In genomic region chr12:25034338-25034953, GRCm38 (mm10) we compare ENCODE assay signal across 9 mouse cellular contexts. TPM values are rescaled to one million over a fixed set of nuclear protein-coding genes. Genes with fewer than 3 reads are reported as not detected.
DNase-seq lines count a peak whose midpoint lies in the region; ATAC-seq and TF ChIP-seq lines count a peak whose summit lies in the region.
"Had no signal": no experiment of that assay in that cellular context is flagged by ENCODE, and none has a peak within 500 bp of the region (broad histone marks: within the 10 kb centered on the region; RNA-seq: fewer than 3 reads in every experiment).

No protein-coding gene starts in this region.

- H3K4me2 ChIP-seq in hindbrain, embryonic 15.5 days, result peak overlapping the region; percentile 14
- peak overlapping the region; percentile 13 for H3K4me2 ChIP-seq in neural tube, embryonic 15.5 days

- no peak overlapping the region for H3K9ac ChIP-seq in hindbrain, embryonic 15.5 days
- H3K9ac ChIP-seq in neural tube, embryonic 15.5 days (replicated peaks), result no peak overlapping the region

- H3K27me3 ChIP-seq in forebrain, embryonic 10.5 days (ENCODE audit: poor library complexity, severe bottlenecking), result no peaks in the 10 kb centered on the region
- H3K27me3 ChIP-seq in hindbrain, embryonic 15.5 days, result no peaks in the 10 kb centered on the region
- no peaks in the 10 kb centered on the region for H3K27me3 ChIP-seq in neural tube, embryonic 15.5 days (replicated peaks)

- H3K9me3 ChIP-seq in forebrain, embryonic 10.5 days, result no peaks in the 10 kb centered on the region
- H3K9me3 ChIP-seq in hindbrain, embryonic 15.5 days, result no peaks in the 10 kb centered on the region
- no peaks in the 10 kb centered on the region for H3K9me3 ChIP-seq in neural tube, embryonic 15.5 days (replicated peaks)

- H3K36me3 ChIP-seq in forebrain, embryonic 10.5 days (replicated peaks), result peaks cover 3% of the 10 kb centered on the region; the same call in 1 of the 2 replicates
- peaks cover 25% of the 10 kb centered on the region for H3K36me3 ChIP-seq in hindbrain, embryonic 15.5 days
- H3K36me3 ChIP-seq in neural tube, embryonic 15.5 days, result peaks cover 24% of the 10 kb centered on the region

- peak; percentile 55 for ATAC-seq in hindbrain, embryonic 15.5 days (ENCODE audit: low FRiP score, low read depth)
- ATAC-seq in neural tube, embryonic 15.5 days (ENCODE audit: low FRiP score), result no peak
- no peak for ATAC-seq in inflammation-experienced regulatory T-cells, adult 6 months

- TF ChIP-seq CTCF in layer of hippocampus, adult 2 months (conservative IDR thresholded peaks at IDR 0.05), result no peak

- no peak for DNase-seq in layer of hippocampus, adult 2 months (ENCODE audit: low spot score in 2 of 2)
- no peak for DNase-seq in layer of hippocampus, postnatal 36 days
- no peak for DNase-seq in forebrain, embryonic 10.5 days (ENCODE audit: extremely low spot score, low spot score)
- no peak for DNase-seq in cerebellum, adult 18-20 months
- DNase-seq in left cerebral cortex, postnatal 36 days (ENCODE audit: low spot score in 2 of 2), result no peak
- DNase-seq: spleen, adult 18-20 months had no signal

- intact Hi-C loops in left cerebral cortex, postnatal 36 days (cut with DNase I), result loop anchor here (10.0 kb wide), 1 partner anchor 1040 kb away; no protein-coding TSS in a partner anchor

- peaks cover 28% of the 10 kb centered on the region for H3K4me1 ChIP-seq in forebrain, embryonic 10.5 days
- H3K4me1 ChIP-seq in hindbrain, embryonic 15.5 days (replicated peaks), result peaks cover 25% of the 10 kb centered on the region
- H3K4me1 ChIP-seq in neural tube, embryonic 15.5 days, result peaks cover 22% of the 10 kb centered on the region

- peak overlapping the region; percentile 14; the same call in 1 of the 2 replicates for H3K4me3 ChIP-seq in layer of hippocampus, adult 2 months
- H3K4me3 ChIP-seq in forebrain, embryonic 10.5 days, result no peak overlapping the region
- H3K4me3 ChIP-seq in hindbrain, embryonic 15.5 days, result no peak overlapping the region
- no peak overlapping the region for H3K4me3 ChIP-seq in neural tube, embryonic 15.5 days (replicated peaks)

- 73% methylated on average over 8 of the region's 8 CpGs for WGBS in forebrain, embryonic 10.5 days
- 26% methylated on average over 8 of the region's 8 CpGs for WGBS in hindbrain, embryonic 15.5 days
- WGBS in neural tube, embryonic 15.5 days, result 35% methylated on average over 8 of the region's 8 CpGs

- peak overlapping the region; percentile 65 for H3K27ac ChIP-seq in layer of hippocampus, adult 2 months
- H3K27ac ChIP-seq in forebrain, embryonic 10.5 days, result peak overlapping the region; percentile 77
- H3K27ac ChIP-seq in hindbrain, embryonic 15.5 days (replicated peaks), result peak overlapping the region; percentile 56
- peak overlapping the region; percentile 72 for H3K27ac ChIP-seq in neural tube, embryonic 15.5 days (replicated peaks)

RNA-seq across cellular contexts. Expression of gene Kidins220, which starts 59.7 kb away (rescaled TPM):
- 100 to 1,000 TPM; 353 to 363 TPM for total RNA-seq in layer of hippocampus, adult 2 months (2021)
- total RNA-seq in layer of hippocampus, postnatal 36 days (2021), result 100 to 1,000 TPM; 364 to 366 TPM
- 17.2 and 20.0 TPM in 2 replicates for polyA plus RNA-seq in forebrain, embryonic 10.5 days (2016; fragmentation: Nextera tagmentation; extraction: Ambion mirVana)
- 127 and 140 TPM in 2 replicates for polyA plus RNA-seq in hindbrain, embryonic 15.5 days (2015; fragmentation: Nextera tagmentation; extraction: Ambion mirVana)
- 96.4 and 108 TPM in 2 replicates for polyA plus RNA-seq in neural tube, embryonic 15.5 days (2015; fragmentation: Nextera tagmentation; extraction: Ambion mirVana)
- polyA plus RNA-seq in inflammation-experienced regulatory T-cells, adult 6 months (2017; shearing (Covaris generic)), result 10 to 100 TPM; 14.6 to 16.8 (median 16.3) TPM
- 100 to 1,000 TPM; 269 to 333 TPM for total RNA-seq in left cerebral cortex, postnatal 36 days (2021)
